Mouse (Mus musculus): ENCODE measurements at regions not wholly inside any gene's neighbourhood (a gene's known extent, or its start where the extent isn't known, plus 50 kb on each side); places are given as distances from the start of the nearest gene placed in this dataset.

DNA sequence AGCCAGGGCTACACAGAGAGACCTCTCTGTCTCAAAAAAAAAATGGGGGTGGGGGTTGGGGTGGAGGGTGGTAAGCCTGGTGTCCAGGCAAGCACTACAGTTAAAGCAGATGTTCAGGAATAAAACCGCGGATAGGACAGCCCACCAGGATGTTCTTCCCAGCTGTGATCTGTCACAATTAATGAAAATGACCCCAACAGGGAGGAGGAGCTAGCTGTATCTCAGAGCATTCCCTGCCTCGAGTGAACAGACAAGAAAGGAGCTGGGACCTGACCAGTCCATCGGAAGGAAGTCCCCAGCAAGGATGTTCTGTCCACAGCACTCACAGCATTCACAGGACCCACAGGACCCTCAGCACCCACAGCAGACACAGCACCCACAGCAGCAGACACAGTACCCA lies 80.4 kb downstream of the Utp6 start:
- no peak for DNase-seq (ENCODE audit: extremely low spot score, low read depth, low spot score)

DNA sequence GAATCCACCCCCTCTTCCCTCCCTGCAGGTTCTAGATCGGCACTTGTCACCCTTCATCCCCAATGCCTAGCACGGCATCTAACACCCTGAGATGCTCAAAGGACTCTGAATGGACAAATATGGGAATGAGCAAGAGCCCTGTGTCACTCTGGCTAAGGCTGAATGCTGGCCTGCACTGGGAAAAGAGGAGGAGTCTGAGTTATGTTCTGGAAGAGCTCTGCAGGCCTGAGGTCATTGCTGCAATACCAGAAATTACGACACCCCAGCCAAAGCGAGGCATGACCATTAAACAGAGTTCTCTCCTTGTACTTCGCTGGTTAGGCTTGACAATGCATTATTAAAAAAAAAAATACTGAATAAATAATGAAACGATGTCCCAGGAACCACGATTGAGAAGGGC lies 84.1 kb downstream of the Utp6 start:
- DNase-seq (ENCODE audit: extremely low spot score, low read depth, low spot score), result no peak

DNA sequence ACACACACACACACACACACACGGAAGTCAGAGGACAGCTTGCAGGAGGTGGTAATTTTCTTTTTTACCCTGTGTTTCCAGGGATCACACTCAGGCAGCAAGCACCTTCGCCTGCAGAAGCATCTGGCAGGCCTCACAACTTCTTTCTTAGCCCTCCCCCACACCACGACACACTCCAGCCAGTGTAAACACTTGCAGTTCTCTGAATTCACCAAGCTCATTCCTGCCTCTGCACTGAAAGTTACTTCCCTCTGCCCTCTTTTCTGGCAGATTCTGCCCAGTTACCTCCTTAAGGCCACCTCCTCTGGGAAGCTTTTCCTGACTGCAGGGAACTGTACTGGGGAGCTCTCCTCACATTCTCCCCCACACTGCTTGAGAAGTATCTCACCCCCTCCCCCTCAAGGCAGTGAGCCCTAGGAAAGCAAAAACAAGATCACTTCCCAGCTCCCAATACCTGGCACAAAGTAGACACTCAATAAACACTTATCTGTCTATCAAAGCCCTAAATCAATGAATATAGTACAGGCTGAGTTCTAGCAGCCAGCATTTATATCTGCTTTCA lies 84.9 kb downstream of the Utp6 start:
- no peak for DNase-seq (ENCODE audit: extremely low spot score, low read depth, low spot score)

DNA sequence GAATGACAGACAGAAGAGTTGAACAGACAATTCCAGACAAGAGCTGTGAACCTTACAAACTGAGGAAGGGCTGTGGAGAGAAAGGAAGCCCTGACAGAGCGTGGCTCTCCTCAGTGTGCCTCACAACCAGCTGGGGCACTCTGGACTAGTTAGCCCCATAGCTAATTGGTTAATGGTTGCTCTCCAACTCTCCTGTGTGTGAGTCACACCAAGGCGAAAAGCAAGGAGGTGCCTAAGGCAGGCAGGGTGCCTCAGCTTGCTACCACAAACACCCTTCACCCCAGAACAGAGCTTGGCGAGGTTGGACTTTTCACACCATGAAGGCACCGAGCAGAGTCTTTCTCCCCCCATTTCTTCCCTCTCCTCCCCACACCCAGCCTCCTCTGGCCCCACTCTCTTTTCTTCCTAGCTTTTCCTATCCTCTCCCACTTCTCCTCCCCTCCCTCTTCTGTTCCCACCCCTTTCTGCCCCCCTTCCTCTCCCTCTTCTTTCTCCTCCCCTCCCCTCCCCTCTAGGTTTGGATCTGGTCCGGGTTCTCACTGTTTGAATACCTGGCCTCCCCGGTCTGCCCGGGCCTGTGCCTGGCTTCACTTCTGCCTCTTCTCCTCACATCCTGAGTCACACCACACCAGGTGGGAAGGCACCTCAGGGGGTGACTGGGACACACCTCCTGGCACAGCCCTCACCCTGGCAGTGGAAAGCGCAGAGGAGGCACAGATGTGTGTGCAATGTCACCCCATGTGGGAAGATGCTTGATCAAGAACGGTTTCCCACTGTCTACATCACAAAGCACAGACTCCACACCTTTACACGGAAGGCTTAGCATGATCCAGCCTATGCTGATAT lies 90.2 kb downstream of the Utp6 start:
- no peak for DNase-seq (ENCODE audit: extremely low spot score, low read depth, low spot score)

DNA sequence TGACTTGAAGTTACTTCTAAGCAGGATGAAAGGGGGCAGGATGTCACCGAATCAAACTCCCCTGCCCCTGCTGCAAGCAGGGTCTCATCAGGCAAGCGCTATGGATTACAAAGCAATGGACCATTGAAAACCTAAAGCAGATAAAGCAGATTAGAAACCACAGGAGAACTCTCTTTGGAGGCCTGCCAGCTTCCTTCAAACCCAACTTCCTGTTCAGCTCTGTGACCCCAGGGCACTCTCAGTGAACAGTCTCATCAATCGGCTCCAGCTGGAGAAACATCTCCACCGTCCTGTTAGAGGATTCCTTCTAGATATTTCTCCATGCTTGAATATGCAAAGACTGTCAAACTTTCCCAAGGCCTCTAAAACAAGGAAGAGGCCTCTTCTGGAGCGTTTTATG lies 92.0 kb downstream of the Utp6 start:
- no peak for DNase-seq (ENCODE audit: extremely low spot score, low read depth, low spot score)

DNA sequence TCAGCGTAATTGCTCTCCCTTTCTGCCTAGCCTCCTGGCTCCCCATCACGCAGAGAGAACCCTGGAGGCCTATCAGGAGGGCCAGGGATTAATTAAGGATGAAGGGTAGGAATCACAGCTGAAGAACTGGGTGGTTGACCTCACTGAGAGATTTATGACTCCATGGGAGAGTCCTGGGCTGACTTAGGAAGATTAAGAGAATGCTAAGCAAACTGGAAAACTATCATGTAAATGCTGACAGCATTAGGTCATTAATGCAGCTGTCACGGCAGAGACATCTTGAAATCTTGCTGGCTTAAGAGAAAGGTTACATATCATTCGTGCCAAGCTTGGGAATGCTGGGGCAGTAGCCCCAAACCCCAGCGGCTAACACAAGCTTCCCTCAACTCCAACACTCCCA lies 93.2 kb downstream of the Utp6 start:
- no peak for DNase-seq (ENCODE audit: extremely low spot score, low read depth, low spot score)

- no peak for DNase-seq (ENCODE audit: extremely low spot score, low read depth, low spot score)
Observed at GRCm38 (mm10) chr11:79864836-79865235, 97.4 kb downstream of the Utp6 start.

GRCm38 (mm10) chr11:79863487-79864175 lies 98.6 kb downstream of the Utp6 start:
- DNase-seq (ENCODE audit: extremely low spot score, low read depth, low spot score), result no peak

GRCm38 (mm10) chr11:79860611-79861067 lies 101.6 kb downstream of the Utp6 start:
- DNase-seq (ENCODE audit: extremely low spot score, low read depth, low spot score), result no peak

DNA sequence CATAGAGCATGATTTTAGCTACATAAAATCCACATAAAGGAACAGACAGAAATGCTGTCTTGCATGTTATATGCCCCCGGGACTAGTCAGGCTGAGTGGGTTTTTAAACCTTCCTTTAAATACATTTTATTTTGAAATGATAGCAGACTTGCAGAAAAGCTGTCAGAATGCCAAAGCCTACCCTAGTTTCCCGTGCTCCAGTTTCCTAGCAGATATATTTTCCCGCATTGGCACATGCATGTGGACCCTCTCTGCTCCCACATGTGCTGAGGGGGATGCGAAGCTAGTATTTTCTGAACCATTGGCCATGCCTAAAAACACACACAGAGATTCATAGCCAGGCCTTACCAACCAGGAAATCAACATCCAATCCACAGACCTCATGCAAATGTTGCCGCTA lies 105.8 kb downstream of the Utp6 start:
- no peak for DNase-seq (ENCODE audit: extremely low spot score, low read depth, low spot score)

DNA sequence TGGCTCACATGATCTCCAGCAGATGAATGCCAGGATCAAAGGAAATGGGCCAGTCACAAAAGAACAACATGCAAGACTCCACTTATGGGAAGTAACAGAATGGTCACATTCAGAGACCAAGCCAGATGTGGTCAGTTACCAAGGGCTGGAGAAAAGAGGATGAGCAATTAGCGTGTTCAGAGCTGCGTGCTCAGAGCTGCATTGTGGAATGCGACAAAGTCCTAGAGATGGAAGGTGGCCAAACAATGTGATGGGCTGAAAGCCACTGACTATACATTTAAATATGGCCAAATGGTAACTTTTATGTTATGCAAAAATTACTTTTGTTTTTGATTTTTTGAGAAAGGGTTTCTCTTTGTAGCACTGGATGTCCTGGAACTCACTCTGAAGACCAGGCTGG lies 112.6 kb downstream of the Utp6 start:
- no peak for DNase-seq (ENCODE audit: extremely low spot score, low read depth, low spot score)

- no peak for DNase-seq (ENCODE audit: extremely low spot score, low read depth, low spot score)
Observed at GRCm38 (mm10) chr11:79844436-79844835, 117.8 kb downstream of the Utp6 start.

DNA sequence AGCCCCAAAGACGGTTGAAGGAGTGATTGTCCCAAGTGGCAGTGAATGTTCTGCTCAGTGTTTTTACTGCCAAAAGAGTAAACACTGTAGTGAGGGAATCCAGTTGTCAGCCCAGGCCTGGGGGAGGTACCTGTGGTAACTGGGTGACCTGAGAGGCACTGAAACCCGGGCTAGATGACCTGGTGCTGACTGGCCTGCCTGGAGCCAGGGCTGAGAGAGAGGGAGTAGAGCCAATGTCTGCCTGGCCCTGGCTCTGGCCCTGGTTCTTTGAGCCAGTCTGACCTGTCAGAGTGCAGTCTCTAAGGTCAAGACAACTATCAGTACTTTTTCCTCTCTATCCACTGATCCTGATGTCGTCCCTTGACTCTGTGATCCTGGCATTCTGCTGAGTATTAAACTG lies 119.2 kb downstream of the Utp6 start:
- DNase-seq (ENCODE audit: extremely low spot score, low read depth, low spot score), result no peak

DNA sequence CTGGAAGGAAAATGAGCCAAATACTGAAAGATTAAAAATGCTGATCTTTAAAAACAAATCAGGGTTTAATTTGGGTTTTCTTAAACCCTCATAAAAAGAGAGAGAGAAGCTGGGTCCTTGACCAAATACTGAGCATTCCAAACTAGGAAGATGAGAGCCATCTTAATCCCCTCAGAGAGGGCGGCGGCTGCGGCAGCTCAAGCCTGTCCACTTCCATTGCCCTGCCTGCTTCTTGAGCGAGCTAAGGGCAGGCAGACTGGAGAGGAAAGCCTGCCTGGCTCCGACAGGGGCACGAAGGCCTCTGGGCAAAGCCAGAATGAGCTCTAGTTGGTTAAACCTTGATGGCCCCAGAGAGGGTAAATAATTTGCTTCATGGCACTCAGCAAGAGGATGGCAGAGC lies 122.2 kb downstream of the Utp6 start:
- no peak for DNase-seq (ENCODE audit: extremely low spot score, low read depth, low spot score)

DNA sequence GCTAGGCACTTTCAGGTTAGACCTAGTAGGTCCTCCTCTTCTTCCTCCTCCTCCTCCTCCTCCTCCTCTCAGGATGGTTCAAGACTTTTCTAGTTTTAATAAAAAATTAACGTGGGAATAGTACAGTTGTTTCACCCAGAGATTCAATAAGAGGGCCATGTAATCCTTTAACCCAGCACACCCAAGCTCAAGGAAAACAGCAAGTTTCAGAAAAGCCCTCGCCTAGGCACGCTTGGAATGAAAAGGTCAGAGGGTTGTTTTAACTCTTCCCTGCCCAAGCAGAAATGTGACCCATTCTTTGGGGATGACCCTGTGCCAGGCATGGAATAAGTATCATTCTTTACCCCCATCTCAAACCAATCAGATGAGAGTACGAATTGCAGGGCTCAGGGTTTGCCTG lies 124.1 kb downstream of the Utp6 start:
- no peak for DNase-seq (ENCODE audit: extremely low spot score, low read depth, low spot score)

DNA sequence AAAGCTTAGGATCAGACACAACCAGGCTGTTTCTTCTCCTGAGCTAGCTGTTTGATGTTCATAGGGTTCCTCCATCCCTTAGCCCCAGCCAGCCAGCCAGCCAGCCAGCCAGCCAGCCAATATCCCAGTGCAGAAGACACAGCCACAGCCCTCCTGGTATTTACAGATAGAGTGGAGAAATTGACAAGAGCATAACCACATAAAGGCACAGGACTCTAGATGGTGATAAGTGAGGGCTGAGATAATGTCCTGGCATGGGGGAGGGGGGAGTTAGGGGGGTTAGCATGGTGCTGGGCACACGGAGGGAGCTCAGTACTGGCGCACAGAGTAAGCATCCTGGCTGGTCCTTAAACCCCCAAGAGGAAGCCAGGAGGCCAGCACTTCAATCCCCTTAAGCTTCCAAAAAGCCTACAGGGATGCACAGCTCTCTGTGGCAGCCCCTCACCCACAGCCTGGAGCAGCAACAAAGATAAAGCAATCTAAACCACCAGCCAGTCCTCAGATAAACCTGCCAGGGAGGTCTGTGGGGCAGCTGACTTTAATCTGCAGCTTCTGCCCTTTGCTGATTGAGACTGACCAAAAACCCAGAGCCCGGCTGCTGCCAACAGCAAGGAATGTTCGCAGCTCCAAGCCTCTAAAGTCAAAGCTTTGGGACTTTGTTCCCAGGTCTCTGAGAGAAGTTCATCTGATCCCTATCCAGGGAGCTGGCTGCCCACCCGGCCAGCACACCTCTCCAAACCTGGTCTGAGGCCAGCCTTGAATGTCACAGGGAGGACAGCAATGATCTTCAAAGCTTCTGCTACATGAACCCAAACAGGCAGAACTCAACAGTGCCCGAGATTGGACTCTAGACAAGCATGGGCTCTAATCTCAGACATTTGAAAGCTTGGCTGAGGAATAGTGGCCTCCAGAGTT lies 124.9 kb downstream of the Utp6 start:
- no peak for DNase-seq (ENCODE audit: extremely low spot score, low read depth, low spot score)

DNA sequence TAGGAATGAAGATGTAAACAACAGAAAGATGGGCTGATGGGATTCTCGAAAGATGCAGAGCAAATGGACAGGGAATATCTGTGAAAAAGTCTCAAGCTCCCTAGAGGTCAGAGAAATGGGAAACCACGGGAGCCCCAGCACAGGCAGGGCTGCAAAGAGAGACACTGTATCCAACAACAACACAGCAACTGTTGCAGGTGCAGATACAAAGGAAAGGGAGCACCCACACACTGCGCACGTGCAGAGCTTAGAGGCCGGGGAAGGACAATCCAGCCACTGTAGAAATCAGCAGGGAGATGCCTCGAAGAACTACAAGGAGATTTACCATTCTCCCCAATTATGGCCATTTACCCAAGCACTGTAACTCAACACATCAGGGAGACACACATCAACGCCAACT lies 126.3 kb downstream of the Utp6 start:
- DNase-seq (ENCODE audit: extremely low spot score, low read depth, low spot score), result no peak

DNA sequence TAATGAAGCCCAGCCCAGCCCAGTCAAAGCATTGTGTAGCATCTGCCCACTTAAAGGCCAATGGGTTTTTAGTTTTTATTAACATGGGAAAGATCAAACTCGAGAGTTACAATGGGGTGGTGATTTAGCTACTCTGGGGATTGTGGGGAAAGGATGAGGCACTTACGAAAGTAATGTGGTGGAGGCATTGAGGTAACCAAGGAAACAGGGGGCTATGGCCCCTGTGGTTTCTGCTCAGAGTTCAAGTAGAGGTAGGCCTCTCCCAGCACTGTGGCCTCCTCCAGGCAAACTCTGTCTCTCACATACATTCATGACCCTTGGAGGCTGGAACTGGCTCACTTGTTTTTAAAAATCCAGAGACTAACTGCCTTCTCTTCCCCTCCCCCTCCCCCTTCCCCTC lies 128.4 kb downstream of the Utp6 start:
- DNase-seq (ENCODE audit: extremely low spot score, low read depth, low spot score), result no peak

- no peak for DNase-seq (ENCODE audit: extremely low spot score, low read depth, low spot score)
Observed at GRCm38 (mm10) chr11:79831591-79832320, 130.4 kb downstream of the Utp6 start.

- DNase-seq (ENCODE audit: extremely low spot score, low read depth, low spot score), result no peak
Observed at GRCm38 (mm10) chr11:79830567-79831055, 131.6 kb downstream of the Utp6 start.
